Mouse (Mus musculus): ENCODE measurements around the gene Fahd1. TPM values are rescaled to one million over a fixed set of nuclear protein-coding genes. Genes with fewer than 3 reads are reported as not detected.
A peak's percentile ranks its signal among the peaks of the same experiment; 100 is the strongest.

Fahd1 gene
- total RNA-seq (2021): 10 to 100 TPM; 70.8 to 78.1 TPM
- long read RNA-seq, experiment 1, transcript Fahd1-201 (1 exons, 1,473 nt): major isoform, 138 of 138 reads
- long read RNA-seq, experiment 1, partial matches to known transcripts: 0 of 138 reads
- long read RNA-seq, experiment 1, other reads (novel, unspliced or antisense): 0 of 138 reads
- long read RNA-seq, experiment 2, transcript Fahd1-201 (1 exons, 1,473 nt): major isoform, 112 of 112 reads
- long read RNA-seq, experiment 2, partial matches to known transcripts: 0 of 112 reads
- long read RNA-seq, experiment 2, other reads (novel, unspliced or antisense): 0 of 112 reads

- DNase-seq: peak; percentile 91 to 94
- intact Hi-C loops (cut with DNase I): no loop called here
Measured at GRCm38 (mm10) chr17:24850065-24850772, at the start of gene Fahd1. Gene Fahd1, minus strand, starts transcription at chr17:24850364.

GRCm38 (mm10) chr17:24899153-24899552 is 49.0 kb upstream of the Fahd1 start:
- intact Hi-C loops (cut with DNase I): no loop called here
- DNase-seq: peak in 1 of 2 experiments; percentile 65

- no peak for DNase-seq
- intact Hi-C loops (cut with DNase I): no loop called here
Measured at GRCm38 (mm10) chr17:24898041-24898854, 48.1 kb upstream of the Fahd1 start.

- no peak for DNase-seq
- intact Hi-C loops (cut with DNase I): no loop called here
Measured at GRCm38 (mm10) chr17:24897600-24897999, 47.4 kb upstream of the Fahd1 start.

GRCm38 (mm10) chr17:24896993-24897269 is 46.8 kb upstream of the Fahd1 start:
- no peak for DNase-seq
- intact Hi-C loops (cut with DNase I): no loop called here

DNA sequence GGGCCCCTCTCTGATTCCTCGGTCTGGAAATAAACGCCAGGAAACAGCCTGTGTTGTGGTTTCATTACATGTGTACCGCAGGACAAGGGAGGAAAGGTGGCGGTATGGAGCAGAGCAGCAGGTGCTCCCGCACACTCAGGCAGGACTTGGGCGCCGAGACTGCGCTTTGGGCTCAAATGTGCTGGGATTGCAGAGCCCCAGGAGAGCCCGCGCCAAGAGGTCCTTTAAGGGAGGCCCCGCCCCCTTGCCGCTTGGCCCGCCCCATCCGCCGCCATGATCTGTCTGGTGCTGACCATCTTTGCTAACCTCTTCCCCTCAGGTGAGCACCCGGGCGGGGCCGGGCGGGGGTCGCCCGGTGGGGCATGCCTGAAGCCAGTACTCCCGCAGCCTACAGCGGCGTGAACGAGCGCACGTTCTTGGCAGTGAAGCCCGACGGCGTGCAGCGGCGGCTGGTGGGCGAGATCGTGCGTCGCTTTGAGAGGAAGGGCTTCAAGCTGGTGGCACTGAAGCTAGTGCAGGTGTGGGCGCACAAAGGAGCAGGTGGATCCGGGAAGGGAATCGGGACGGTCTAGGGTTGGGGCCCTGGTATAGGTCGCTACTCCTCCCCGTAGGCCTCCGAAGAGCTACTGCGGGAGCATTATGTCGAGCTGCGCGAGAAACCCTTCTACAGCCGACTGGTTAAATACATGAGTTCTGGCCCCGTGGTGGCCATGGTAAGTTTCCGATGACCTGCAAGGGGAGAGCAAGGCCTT is 46.3 kb upstream of the Fahd1 start, which contains the start of gene Nme3:
TSS of gene Nme3 (plus strand) at position 260 of the 752 bp plus-strand sequence.
- intact Hi-C loops (cut with DNase I): no loop called here
- peak; percentile 77 for DNase-seq

GRCm38 (mm10) chr17:24895571-24896240 is 45.5 kb upstream of the Fahd1 start:
- no peak for DNase-seq
- intact Hi-C loops (cut with DNase I): no loop called here

- intact Hi-C loops (cut with DNase I): no loop called here
Measured at GRCm38 (mm10) chr17:24894995-24895547, 44.9 kb upstream of the Fahd1 start, which contains the start of the genes Eme2 and Mrps34. Gene Eme2, minus strand, starts transcription at chr17:24895087. Gene Mrps34, plus strand, starts transcription at chr17:24895116.

GRCm38 (mm10) chr17:24894061-24894994 is 44.2 kb upstream of the Fahd1 start:
- intact Hi-C loops (cut with DNase I): no loop called here
- no peak for DNase-seq

More at GRCm38 (mm10) chr17:24894995-24895547, 44.9 kb upstream of the Fahd1 start, which contains the start of the genes Eme2 and Mrps34:
- DNase-seq: peak; percentile 78 to 87

DNA sequence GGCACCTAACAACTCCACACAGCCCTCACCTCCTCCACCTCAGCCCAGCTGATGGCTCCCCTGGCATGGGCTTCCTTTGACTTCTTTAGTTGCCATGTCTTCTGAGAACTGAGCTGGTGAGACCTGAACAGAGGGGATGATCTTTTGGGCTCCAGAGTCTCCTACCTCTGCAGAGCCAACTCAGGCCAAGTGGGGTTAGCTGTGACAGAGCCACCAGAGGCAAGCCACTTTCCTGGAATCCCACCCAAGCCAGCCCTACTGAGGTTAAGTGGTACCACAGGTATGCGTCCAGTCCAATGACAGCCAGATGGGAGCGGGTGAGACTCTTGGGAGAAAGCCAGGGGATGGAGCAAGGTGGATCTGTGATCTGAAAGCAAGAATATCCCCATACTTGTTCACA is 43.1 kb upstream of the Fahd1 start:
- intact Hi-C loops (cut with DNase I): no loop called here
- DNase-seq: no peak

GRCm38 (mm10) chr17:24892785-24893184 is 42.6 kb upstream of the Fahd1 start:
- intact Hi-C loops (cut with DNase I): no loop called here
- no peak for DNase-seq

DNA sequence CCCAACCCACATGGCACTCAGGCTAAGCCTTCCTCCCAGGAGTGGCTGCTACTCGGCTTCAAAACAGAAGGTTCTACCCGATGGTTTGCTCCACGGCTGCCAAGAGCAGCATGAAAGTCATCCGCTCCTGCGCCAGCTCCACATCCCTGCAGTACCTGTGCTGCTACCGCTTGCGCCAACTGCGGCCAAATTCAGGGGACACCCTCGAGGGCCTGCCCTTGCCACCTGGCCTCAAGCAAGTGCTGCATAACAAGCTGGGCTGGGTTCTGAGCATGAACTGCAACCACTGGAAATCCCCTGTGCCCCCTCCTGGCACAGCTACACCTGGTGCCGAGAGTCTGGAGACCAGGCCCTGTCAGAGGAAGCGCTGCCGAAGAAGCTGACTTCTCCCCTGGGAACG is 41.2 kb upstream of the Fahd1 start:
- intact Hi-C loops (cut with DNase I): no loop called here
- DNase-seq: no peak

DNA sequence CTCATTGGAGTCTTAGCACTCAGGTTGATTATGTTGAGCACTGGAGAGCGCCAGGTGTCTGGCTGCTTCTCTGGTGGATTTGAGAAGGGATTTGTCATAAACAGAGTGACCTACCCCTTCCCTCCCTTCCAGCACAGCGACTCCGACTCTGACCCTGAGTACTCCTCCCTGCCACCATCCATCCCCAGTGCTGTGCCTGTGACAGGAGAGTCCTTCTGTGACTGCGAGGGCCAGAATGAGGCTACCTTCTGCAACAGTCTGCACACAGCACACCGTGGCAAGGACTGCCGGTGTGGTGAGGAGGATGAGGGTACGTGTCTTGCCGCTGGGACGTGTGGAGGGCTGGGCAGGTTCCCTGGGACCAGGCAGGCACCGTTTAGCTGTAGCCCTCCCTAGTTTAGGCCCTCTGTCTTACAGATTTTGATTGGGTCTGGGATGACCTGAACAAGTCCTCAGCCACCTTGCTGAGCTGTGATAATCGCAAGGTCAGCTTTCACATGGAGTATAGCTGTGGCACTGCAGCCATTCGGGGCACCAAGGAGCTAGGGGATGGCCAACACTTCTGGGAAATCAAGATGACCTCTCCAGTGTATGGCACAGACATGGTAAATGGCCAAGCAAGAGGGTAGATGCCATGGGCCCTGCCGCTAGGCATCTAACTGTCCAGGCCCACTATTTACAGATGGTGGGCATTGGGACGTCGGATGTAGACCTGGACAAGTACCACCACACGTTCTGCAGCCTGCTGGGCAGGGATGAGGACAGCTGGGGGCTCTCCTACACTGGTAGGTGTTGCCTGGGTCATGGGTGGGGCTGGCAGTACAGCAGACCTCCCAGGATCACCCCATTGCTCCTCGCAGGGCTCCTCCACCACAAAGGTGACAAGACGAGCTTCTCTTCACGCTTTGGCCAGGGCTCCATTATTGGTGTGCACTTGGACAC is 40.3 kb upstream of the Fahd1 start:
- no peak for DNase-seq
- intact Hi-C loops (cut with DNase I): no loop called here

DNA sequence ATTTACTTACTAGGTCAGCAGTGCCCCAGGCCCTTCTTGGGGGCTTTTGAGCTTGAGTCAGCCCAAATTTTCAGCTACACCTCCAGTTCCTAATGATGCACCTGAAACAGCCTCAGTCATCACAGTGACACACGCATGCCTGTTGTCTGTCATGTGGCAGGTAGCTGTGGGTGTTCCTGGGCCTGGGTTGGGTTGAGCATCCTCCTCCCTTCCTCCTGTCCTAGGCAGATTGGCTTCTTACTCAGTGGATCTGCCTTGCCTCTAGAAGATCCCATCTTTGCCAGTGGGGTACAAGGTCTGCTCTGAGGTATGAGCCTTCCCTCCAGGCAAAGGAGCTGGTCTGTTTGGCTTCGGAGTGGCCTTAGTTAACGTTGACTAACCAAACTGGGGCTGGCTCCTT is 38.7 kb upstream of the Fahd1 start:
- no peak for DNase-seq
- intact Hi-C loops (cut with DNase I): no loop called here

GRCm38 (mm10) chr17:24887291-24888080 is 37.3 kb upstream of the Fahd1 start:
- DNase-seq: no peak
- intact Hi-C loops (cut with DNase I): no loop called here

DNA sequence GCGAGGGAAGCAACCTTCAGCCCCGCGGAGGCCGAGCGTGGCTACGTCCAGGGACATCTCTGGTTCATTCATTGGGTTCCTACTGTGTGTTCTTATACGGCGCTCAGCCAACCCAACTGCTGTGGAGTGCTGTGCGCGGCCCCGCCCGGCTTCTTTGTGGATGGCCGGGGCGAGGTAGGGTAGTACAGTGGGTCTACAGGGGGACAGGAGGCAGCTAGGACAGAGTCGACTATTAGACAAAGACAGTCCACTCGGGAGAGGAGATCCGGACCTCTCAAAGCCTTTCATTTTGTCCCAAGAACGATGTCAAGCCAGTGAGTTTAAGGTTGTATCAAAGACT is 36.7 kb upstream of the Fahd1 start:
- intact Hi-C loops (cut with DNase I): no loop called here
- no peak for DNase-seq

Measured in heart, postnatal 14 days (tissue).